Mouse (Mus musculus) neural tube, embryonic 14.5 days (tissue): ENCODE results near the gene Sgcd. TPM values are rescaled to one million over a fixed set of nuclear protein-coding genes. Genes with fewer than 3 reads are reported as not detected.
"Not testable (repeated sequence)": the region's sequence is repeated elsewhere in the genome, so short reads cannot be mapped to it uniquely, and the experiment has no call there.

Experiments
- ATAC-seq: fragments of 200-750 bp; cut with Nextera tagmentation; 2 replicates; pipeline ENCODE4 v1.8.0; 2017; ENCODE audit warnings: low read depth, mild to moderate bottlenecking, moderate TSS enrichment, moderate library complexity
- H3K27ac ChIP-seq: fragments of 300-500 bp; sonication (generic); 2 replicates; pipeline ENCODE4 v1.5.1; 2014; ENCODE audit warnings: low read depth, mild to moderate bottlenecking, control low read depth, low read length, moderate library complexity, mixed read lengths
- H3K27me3 ChIP-seq: fragments of 300-500 bp; sonication (generic); 2 replicates; pipeline ENCODE4 v1.6.1; 2014; ENCODE audit warnings: low read length; ENCODE audit not compliant: control insufficient read depth, insufficient read depth
- H3K36me3 ChIP-seq: fragments of 300-500 bp; sonication (generic); 2 replicates; pipeline ENCODE4 v1.6.1; 2014; ENCODE audit warnings: low read length, mixed read lengths; ENCODE audit not compliant: control insufficient read depth, insufficient read depth
- H3K4me1 ChIP-seq: fragments of 300-500 bp; sonication (generic); 2 replicates; pipeline ENCODE4 v1.6.1; 2014; ENCODE audit warnings: low read length; ENCODE audit not compliant: control insufficient read depth, insufficient read depth
- H3K4me2 ChIP-seq: fragments of 300-500 bp; sonication (generic); 2 replicates; pipeline ENCODE4 v1.6.1; 2014; ENCODE audit warnings: mild to moderate bottlenecking, low read depth, low read length, control low read depth
- H3K4me3 ChIP-seq: fragments of 300-500 bp; sonication (generic); 2 replicates; pipeline ENCODE4 v1.5.1; 2014; ENCODE audit warnings: low read depth, low read length, control low read depth, mixed read lengths
- H3K9ac ChIP-seq: fragments of 300-500 bp; sonication (generic); replicated peaks from 2 replicates; pipeline ENCODE4 v1.6.1; 2014; ENCODE audit warnings: low read depth, mild to moderate bottlenecking, control low read depth, low read length, mixed read lengths
- H3K9me3 ChIP-seq: fragments of 300-500 bp; sonication (generic); 2 replicates; pipeline ENCODE4 v1.6.1; 2016; ENCODE audit warnings: low read length; ENCODE audit not compliant: control insufficient read depth
- WGBS: fragments of 180-500 bp; shearing (Covaris S2); extraction: QIAGEN DNeasy Blood & Tissue Kit; methylation state at CpG from one replicate; pipeline ENCODE4 v1.1.7; 2014; 5-methylcytosine and 5-hydroxymethylcytosine counted together
- polyA plus RNA-seq: library from polyadenylated mRNA; unstranded; fragments of >200 nt; fragmentation: Nextera tagmentation; extraction: Ambion mirVana; gene quantifications from 2 replicates; pipeline ENCODE4 v1.2.1, GENCODE M21; 2014

Gene Sgcd
- polyA plus RNA-seq, 1 experiment from 2014 or later: 9.0 TPM

GRCm38 (mm10) chr11:47460149-47460548, 528.6 kb downstream of the Sgcd start:
- WGBS: 75% methylated on average over 2 of the region's 2 CpGs
- no peak overlapping the region for H3K4me3 ChIP-seq
- no peaks in the 10 kb centered on the region for H3K27me3 ChIP-seq
- no peak for ATAC-seq
- no peak overlapping the region for H3K9ac ChIP-seq
- H3K4me2 ChIP-seq: no peak overlapping the region
- H3K4me1 ChIP-seq: no peaks in the 10 kb centered on the region
- H3K36me3 ChIP-seq: no peaks in the 10 kb centered on the region
- H3K9me3 ChIP-seq: no peaks in the 10 kb centered on the region
- no peak overlapping the region for H3K27ac ChIP-seq

GRCm38 (mm10) chr11:47459214-47459613, 529.6 kb downstream of the Sgcd start:
- Histone ChIP-seq H3K9ac (no peak overlapping the region), H3K4me3 (no peak overlapping the region), H3K36me3 (no peaks in the 10 kb centered on the region), H3K4me2 (no peak overlapping the region), H3K4me1 (no peaks in the 10 kb centered on the region), H3K27me3 (no peaks in the 10 kb centered on the region), H3K9me3 (no peaks in the 10 kb centered on the region), H3K27ac (no peak overlapping the region)
- ATAC-seq: peak; percentile 58; the same call in 1 of the 2 replicates
- 34% methylated on average over 3 of the region's 3 CpGs for WGBS

DNA sequence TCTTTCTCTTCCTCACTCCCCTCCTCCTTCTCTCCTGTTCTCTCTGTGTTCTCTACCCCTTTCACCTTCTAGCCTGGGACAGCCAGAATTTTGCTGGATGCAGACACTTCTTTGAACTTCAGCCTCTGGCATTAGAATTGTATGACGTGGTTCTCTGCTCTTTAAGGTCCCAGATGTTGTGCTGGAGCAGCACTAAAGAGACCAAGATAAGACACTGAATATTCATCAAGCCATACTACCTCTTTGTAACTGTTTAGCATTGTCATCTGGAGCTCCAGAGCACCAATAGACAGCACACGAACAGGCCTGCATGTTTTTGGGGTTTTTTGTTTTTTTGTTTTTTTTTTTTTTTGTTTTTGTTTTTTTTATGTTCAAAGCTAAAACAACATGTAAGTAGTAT, 541.0 kb downstream of the Sgcd start:
- WGBS: 58% methylated on average over 2 of the region's 2 CpGs
- Histone ChIP-seq H3K4me3 (no peak overlapping the region), H3K27ac (no peak overlapping the region), H3K36me3 (no peaks in the 10 kb centered on the region), H3K4me1 (no peaks in the 10 kb centered on the region), H3K27me3 (no peaks in the 10 kb centered on the region), H3K9ac (no peak overlapping the region), H3K4me2 (no peak overlapping the region), H3K9me3 (no peaks in the 10 kb centered on the region)
- no peak for ATAC-seq

- H3K27me3 ChIP-seq: no peaks in the 10 kb centered on the region
- H3K36me3 ChIP-seq: no peaks in the 10 kb centered on the region
- no peak overlapping the region for H3K4me3 ChIP-seq
- H3K27ac ChIP-seq: no peak overlapping the region
- no peak overlapping the region for H3K9ac ChIP-seq
- no peak overlapping the region for H3K4me2 ChIP-seq
- no peaks in the 10 kb centered on the region for H3K9me3 ChIP-seq
- WGBS: 92% methylated on average over 3 of the region's 3 CpGs
- no peaks in the 10 kb centered on the region for H3K4me1 ChIP-seq
- no peak for ATAC-seq
Observed at GRCm38 (mm10) chr11:47446337-47446736, 542.4 kb downstream of the Sgcd start.

DNA sequence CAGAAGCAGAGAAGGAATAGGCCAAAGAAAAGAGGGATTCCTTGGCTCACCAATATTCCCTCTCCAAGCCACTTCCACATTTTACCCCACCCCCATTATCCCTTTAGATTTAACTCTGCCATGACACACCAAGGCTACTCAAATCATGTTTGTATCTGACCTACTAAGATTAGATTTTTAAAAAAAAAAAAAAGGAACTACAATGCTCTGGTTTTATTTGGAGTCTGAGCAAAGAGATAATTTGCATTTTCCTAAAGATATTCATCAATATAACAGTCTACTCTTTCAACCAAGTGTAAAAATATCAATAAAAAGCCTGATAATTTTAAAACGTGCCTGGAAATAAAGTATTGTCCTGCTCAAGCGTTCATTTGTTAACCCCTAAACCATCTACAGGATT, 543.1 kb downstream of the Sgcd start:
- Histone ChIP-seq H3K4me3 (no peak overlapping the region), H3K27me3 (no peaks in the 10 kb centered on the region), H3K36me3 (no peaks in the 10 kb centered on the region), H3K9me3 (no peaks in the 10 kb centered on the region), H3K9ac (no peak overlapping the region), H3K27ac (no peak overlapping the region), H3K4me1 (no peaks in the 10 kb centered on the region), H3K4me2 (no peak overlapping the region)
- 80% methylated on average over 2 of the region's 2 CpGs for WGBS
- no peak for ATAC-seq

DNA sequence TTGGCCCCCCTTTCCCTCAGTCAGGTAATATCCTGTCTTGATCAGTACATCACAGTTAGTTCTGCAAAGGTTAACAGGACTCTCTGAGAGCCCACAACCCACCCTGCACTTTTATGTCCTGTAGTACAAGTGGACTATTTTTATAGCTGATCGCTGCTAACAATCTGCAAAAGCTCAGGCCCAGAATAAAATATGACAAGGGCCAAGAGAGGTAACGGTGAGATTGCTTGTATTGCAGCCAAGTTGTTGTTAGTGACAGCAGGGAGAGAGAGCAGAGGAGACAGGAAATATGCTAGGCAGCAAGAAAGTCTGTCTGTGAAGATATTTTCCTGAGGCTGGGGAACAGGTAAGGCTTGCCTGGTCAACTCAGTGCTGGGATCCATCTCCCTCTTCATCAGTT, 546.5 kb downstream of the Sgcd start:
- Histone ChIP-seq H3K9me3 (no peaks in the 10 kb centered on the region), H3K27me3 (no peaks in the 10 kb centered on the region)
- no peak for ATAC-seq

GRCm38 (mm10) chr11:47399607-47400006, 589.2 kb downstream of the Sgcd start:
- WGBS: 9% methylated on average over 3 of the region's 3 CpGs
- no peak for ATAC-seq

More for the DNA sequence above, 546.5 kb downstream of the Sgcd start:
- H3K27ac ChIP-seq: no peak overlapping the region
- H3K4me2 ChIP-seq: no peak overlapping the region
- H3K36me3 ChIP-seq: no peaks in the 10 kb centered on the region
- WGBS: 50% methylated on average over 2 of the region's 2 CpGs
- no peak overlapping the region for H3K9ac ChIP-seq
- no peaks in the 10 kb centered on the region for H3K4me1 ChIP-seq
- H3K4me3 ChIP-seq: no peak overlapping the region

GRCm38 (mm10) chr11:47390798-47391197, 598.0 kb downstream of the Sgcd start:
- not testable (repeated sequence) for H3K36me3 ChIP-seq, H3K9ac ChIP-seq, H3K4me3 ChIP-seq, H3K9me3 ChIP-seq, H3K27ac ChIP-seq, ATAC-seq, H3K27me3 ChIP-seq, H3K4me2 ChIP-seq, H3K4me1 ChIP-seq
- 77% methylated on average over 2 of the region's 2 CpGs for WGBS

More at GRCm38 (mm10) chr11:47399607-47400006, 589.2 kb downstream of the Sgcd start:
- Histone ChIP-seq H3K4me1 (no peaks in the 10 kb centered on the region), H3K9me3 (no peaks in the 10 kb centered on the region), H3K27me3 (no peaks in the 10 kb centered on the region), H3K27ac (no peak overlapping the region), H3K36me3 (no peaks in the 10 kb centered on the region), H3K9ac (no peak overlapping the region), H3K4me3 (no peak overlapping the region), H3K4me2 (no peak overlapping the region)

DNA sequence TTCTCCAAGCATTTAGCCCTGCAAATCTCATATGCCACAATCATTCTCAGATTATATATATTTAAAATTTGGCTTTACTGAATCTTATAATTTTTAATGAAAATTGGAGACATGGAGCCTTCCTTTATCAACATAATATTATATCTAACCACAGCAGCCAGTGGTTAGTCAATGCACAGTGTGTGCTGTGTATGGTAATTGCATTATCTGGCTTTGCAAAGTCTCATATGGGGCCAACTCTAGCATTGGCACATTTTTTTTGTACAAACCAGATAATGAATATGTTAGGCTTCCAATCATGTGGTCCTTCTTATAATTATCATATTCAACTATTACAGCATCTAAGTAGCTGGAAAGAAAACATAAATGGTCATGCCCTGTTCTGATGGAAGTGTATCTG, 599.4 kb downstream of the Sgcd start:
- Histone ChIP-seq H3K9me3 (no peaks in the 10 kb centered on the region), H3K4me3 (no peak overlapping the region), H3K27ac (no peak overlapping the region), H3K36me3 (no peaks in the 10 kb centered on the region), H3K4me2 (no peak overlapping the region), H3K4me1 (no peaks in the 10 kb centered on the region), H3K27me3 (no peaks in the 10 kb centered on the region), H3K9ac (no peak overlapping the region)
- ATAC-seq: no peak

- H3K27ac ChIP-seq: no peak overlapping the region
- no peaks in the 10 kb centered on the region for H3K4me1 ChIP-seq
- no peaks in the 10 kb centered on the region for H3K27me3 ChIP-seq
- no peak overlapping the region for H3K4me2 ChIP-seq
- no peak overlapping the region for H3K9ac ChIP-seq
- H3K36me3 ChIP-seq: no peaks in the 10 kb centered on the region
- no peak overlapping the region for H3K4me3 ChIP-seq
- 76% methylated on average over 3 of the region's 3 CpGs for WGBS
- no peaks in the 10 kb centered on the region for H3K9me3 ChIP-seq
- ATAC-seq: no peak
Observed at GRCm38 (mm10) chr11:47387726-47388125, 601.0 kb downstream of the Sgcd start.
